Mouse (Mus musculus) heart, embryonic 11.5 days (tissue): ENCODE results near the gene Cyp2a5. TPM values are rescaled to one million over a fixed set of nuclear protein-coding genes. Genes with fewer than 3 reads are reported as not detected.
"Not testable (repeated sequence)": the region's sequence is repeated elsewhere in the genome, so short reads cannot be mapped to it uniquely, and the experiment has no call there.

Source experiments
- ATAC-seq: fragments of 200-750 bp; cut with Nextera tagmentation; replicated peaks from 2 replicates; pipeline ENCODE4 v1.8.0; 2017; ENCODE audit warnings: moderate library complexity; ENCODE audit not compliant: insufficient number of reproducible peaks, low FRiP score, low TSS enrichment
- H3K27ac ChIP-seq: fragments of 300-500 bp; sonication (generic); 2 replicates; pipeline ENCODE4 v1.5.1; 2014; ENCODE audit warnings: mild to moderate bottlenecking, low read depth, low read length
- H3K27me3 ChIP-seq: fragments of 300-500 bp; sonication (generic); 2 replicates; pipeline ENCODE4 v1.6.1; 2014; ENCODE audit warnings: mild to moderate bottlenecking, low read length, mixed read lengths; ENCODE audit not compliant: control insufficient read depth, insufficient read depth
- H3K36me3 ChIP-seq: fragments of 300-500 bp; sonication (generic); 2 replicates; pipeline ENCODE4 v1.6.1; 2014; ENCODE audit warnings: mild to moderate bottlenecking, low read length, moderate library complexity, mixed read lengths; ENCODE audit not compliant: control insufficient read depth, insufficient read depth
- H3K4me1 ChIP-seq: fragments of 300-500 bp; sonication (generic); 2 replicates; pipeline ENCODE4 v1.6.1; 2014; ENCODE audit warnings: low read length; ENCODE audit not compliant: control insufficient read depth, insufficient read depth
- H3K4me2 ChIP-seq: fragments of 300-500 bp; sonication (generic); 2 replicates; pipeline ENCODE4 v1.6.1; 2014; ENCODE audit warnings: mild to moderate bottlenecking, moderate library complexity
- H3K4me3 ChIP-seq: fragments of 300-500 bp; sonication (generic); 2 replicates; pipeline ENCODE4 v1.5.1; 2014; ENCODE audit warnings: low read depth, low read length
- H3K9ac ChIP-seq: fragments of 300-500 bp; sonication (generic); 2 replicates; pipeline ENCODE4 v1.6.1; 2014; ENCODE audit warnings: mild to moderate bottlenecking, low read depth, low read length, moderate library complexity
- H3K9me3 ChIP-seq: fragments of 300-500 bp; sonication (generic); replicated peaks from 2 replicates; pipeline ENCODE4 v1.6.1; 2016; ENCODE audit warnings: low read length; ENCODE audit not compliant: control insufficient read depth
- WGBS: fragments of 180-500 bp; shearing (Covaris S2); extraction: QIAGEN DNeasy Blood & Tissue Kit; methylation state at CpG from one replicate; pipeline ENCODE4 v1.1.7; 2014; ENCODE audit not compliant: insufficient replicate concordance; 5-methylcytosine and 5-hydroxymethylcytosine counted together
- polyA plus RNA-seq: library from polyadenylated mRNA; unstranded; fragments of >200 nt; fragmentation: Nextera tagmentation; extraction: Ambion mirVana; gene quantifications from 2 replicates; pipeline ENCODE4 v1.2.1, GENCODE M21; 2014

Cyp2a5 gene
- not detected in 2 replicates for polyA plus RNA-seq

- not testable (repeated sequence) for H3K27ac ChIP-seq, H3K27me3 ChIP-seq, H3K4me3 ChIP-seq, H3K9me3 ChIP-seq, H3K36me3 ChIP-seq, H3K9ac ChIP-seq, H3K4me2 ChIP-seq, ATAC-seq, H3K4me1 ChIP-seq
- WGBS, result 69% methylated on average over 3 of the region's 3 CpGs
Measured at GRCm38 (mm10) chr7:26835059-26835458, at the start of gene Cyp2a5. Gene Cyp2a5, plus strand, starts transcription at chr7:26835305.

GRCm38 (mm10) chr7:26786013-26786412 lies 49.1 kb upstream of the Cyp2a5 start:
- H3K4me1 ChIP-seq, H3K36me3 ChIP-seq, H3K27ac ChIP-seq, H3K4me3 ChIP-seq, H3K27me3 ChIP-seq, H3K4me2 ChIP-seq, H3K9me3 ChIP-seq, ATAC-seq, H3K9ac ChIP-seq: not testable (repeated sequence)
- WGBS, result 46% methylated on average over 1 of the region's 1 CpGs

GRCm38 (mm10) chr7:26789984-26790383 lies 45.1 kb upstream of the Cyp2a5 start:
- Histone ChIP-seq H3K4me2 (no peak overlapping the region), H3K9me3 (peaks cover 3% of the 10 kb centered on the region; the same call in 1 of the 2 replicates), H3K27me3 (no peaks in the 10 kb centered on the region), H3K4me1 (no peaks in the 10 kb centered on the region), H3K36me3 (no peaks in the 10 kb centered on the region), H3K4me3 (no peak overlapping the region), H3K9ac (no peak overlapping the region), H3K27ac (no peak overlapping the region)
- no peak for ATAC-seq
- 70% methylated on average over 6 of the region's 6 CpGs for WGBS

- no peak for ATAC-seq
- Histone ChIP-seq H3K4me2 (no peak overlapping the region), H3K4me3 (no peak overlapping the region), H3K27me3 (no peaks in the 10 kb centered on the region), H3K27ac (no peak overlapping the region), H3K9me3 (no peaks in the 10 kb centered on the region), H3K36me3 (no peaks in the 10 kb centered on the region), H3K9ac (no peak overlapping the region), H3K4me1 (no peaks in the 10 kb centered on the region)
Measured at GRCm38 (mm10) chr7:26800104-26800503, 35.0 kb upstream of the Cyp2a5 start.

GRCm38 (mm10) chr7:26800996-26801395 lies 34.1 kb upstream of the Cyp2a5 start:
- 79% methylated on average over 1 of the region's 1 CpGs for WGBS

GRCm38 (mm10) chr7:26808592-26808991 lies 26.5 kb upstream of the Cyp2a5 start, which contains the start of gene Cyp2g1:
Gene Cyp2g1, plus strand, starts transcription at chr7:26808892.
- Histone ChIP-seq H3K27ac (no peak within 1 kb of the TSS), H3K9me3 (no peaks in the 10 kb centered on the region), H3K4me1 (no peaks in the 10 kb centered on the region), H3K4me2 (no peak within 1 kb of the TSS), H3K27me3 (no peaks in the 10 kb centered on the region), H3K9ac (no peak within 1 kb of the TSS), H3K36me3 (no peaks in the 10 kb centered on the region), H3K4me3 (no peak within 1 kb of the TSS)
- ATAC-seq, result no peak
- WGBS, result 88% methylated on average over 2 of the region's 2 CpGs

More at GRCm38 (mm10) chr7:26800996-26801395, 34.1 kb upstream of the Cyp2a5 start:
- no peak overlapping the region for H3K9ac ChIP-seq
- no peak for ATAC-seq
- no peak overlapping the region for H3K27ac ChIP-seq
- H3K4me2 ChIP-seq, result no peak overlapping the region
- H3K36me3 ChIP-seq, result no peaks in the 10 kb centered on the region
- H3K27me3 ChIP-seq, result no peaks in the 10 kb centered on the region
- no peaks in the 10 kb centered on the region for H3K9me3 ChIP-seq
- H3K4me3 ChIP-seq, result no peak overlapping the region
- H3K4me1 ChIP-seq, result no peaks in the 10 kb centered on the region

- WGBS, result 72% methylated on average over 9 of the region's 9 CpGs
- not testable (repeated sequence) for ATAC-seq, H3K9me3 ChIP-seq, H3K4me3 ChIP-seq, H3K27ac ChIP-seq, H3K27me3 ChIP-seq, H3K4me1 ChIP-seq, H3K36me3 ChIP-seq, H3K4me2 ChIP-seq, H3K9ac ChIP-seq
Measured at GRCm38 (mm10) chr7:26831556-26832292, 3.4 kb upstream of the Cyp2a5 start.

GRCm38 (mm10) chr7:26832668-26833067 lies 2.4 kb upstream of the Cyp2a5 start:
- H3K4me1 ChIP-seq, H3K36me3 ChIP-seq, H3K4me2 ChIP-seq, H3K9ac ChIP-seq, H3K27me3 ChIP-seq, ATAC-seq, H3K27ac ChIP-seq, H3K4me3 ChIP-seq, H3K9me3 ChIP-seq: not testable (repeated sequence)
- 65% methylated on average over 7 of the region's 7 CpGs for WGBS

- not testable (repeated sequence) for H3K4me2 ChIP-seq, H3K4me3 ChIP-seq, H3K9ac ChIP-seq, H3K9me3 ChIP-seq, H3K27ac ChIP-seq, H3K27me3 ChIP-seq, H3K36me3 ChIP-seq, ATAC-seq, H3K4me1 ChIP-seq
- WGBS, result 78% methylated on average over 2 of the region's 2 CpGs
Measured at GRCm38 (mm10) chr7:26843400-26843799, 8.3 kb downstream of the Cyp2a5 start.
